Mouse (Mus musculus): Measurements from ENCODE around the gene 4930442H23Rik. TPM values are rescaled to one million over a fixed set of nuclear protein-coding genes. Genes with fewer than 3 reads are reported as not detected.
A peak's percentile ranks its signal among the peaks of the same experiment; 100 is the strongest.

Gene 4930442H23Rik
- polyA plus RNA-seq, 1 experiment from 2014 or later = not detected

- Histone ChIP-seq H3K36me3 (ENCODE audit: insufficient read depth, low read length) (no peaks in the 10 kb centered on the region), H3K4me3 (replicated peaks; ENCODE audit: low read depth, low read length) (no peak overlapping the region), H3K27me3 (ENCODE audit: insufficient read depth, low read length) (0 out of 2 replicates have a peak, but pooled peaks cover 6% of the 10 kb centered on the region), H3K4me1 (replicated peaks; ENCODE audit: insufficient read depth, low read length) (no peaks in the 10 kb centered on the region), H3K27ac (no peak overlapping the region), H3K4me2 (ENCODE audit: low read length) (no peak overlapping the region), H3K9me3 (replicated peaks; ENCODE audit: low read length) (no peaks in the 10 kb centered on the region), H3K9ac (ENCODE audit: low read depth, low read length) (no peak overlapping the region)
- 84% methylated on average over 13 of the region's 13 CpGs for WGBS
- ATAC-seq (replicated peaks; ENCODE audit: low FRiP score, low read depth) = no peak
- no peak for TF ChIP-seq CTCF (IDR thresholded peaks at IDR 0.05; ENCODE audit: low read depth)
- DNase-seq (ENCODE audit: low spot score) = no peak
Measured at GRCm38 (mm10) chr10:81200141-81200540, 16.5 kb upstream of the 4930442H23Rik start.

- Histone ChIP-seq H3K36me3 (ENCODE audit: insufficient read depth, low read length) (no peaks in the 10 kb centered on the region), H3K27ac (no peak overlapping the region), H3K9me3 (replicated peaks; ENCODE audit: low read length) (no peaks in the 10 kb centered on the region), H3K4me1 (replicated peaks; ENCODE audit: insufficient read depth, low read length) (no peaks in the 10 kb centered on the region), H3K27me3 (ENCODE audit: insufficient read depth, low read length) (0 out of 2 replicates have a peak, but pooled peaks cover 18% of the 10 kb centered on the region), H3K9ac (ENCODE audit: low read depth, low read length) (no peak overlapping the region), H3K4me3 (replicated peaks; ENCODE audit: low read depth, low read length) (no peak overlapping the region), H3K4me2 (ENCODE audit: low read length) (no peak overlapping the region)
- no peak for TF ChIP-seq CTCF (IDR thresholded peaks at IDR 0.05; ENCODE audit: low read depth)
- 87% methylated on average over 6 of the region's 6 CpGs for WGBS
- ATAC-seq (replicated peaks; ENCODE audit: low FRiP score, low read depth) = no peak
- DNase-seq (ENCODE audit: low spot score) = no peak
Measured at GRCm38 (mm10) chr10:81198990-81199389, 15.3 kb upstream of the 4930442H23Rik start.

- no peak overlapping the region for H3K27ac ChIP-seq
- DNase-seq (ENCODE audit: low spot score) (peak; percentile 84), ATAC-seq (replicated peaks; ENCODE audit: low FRiP score, low read depth) (no peak)
- H3K27me3 ChIP-seq (ENCODE audit: insufficient read depth, low read length) = 0 out of 2 replicates have a peak, but pooled peaks cover 21% of the 10 kb centered on the region
- H3K4me2 ChIP-seq (ENCODE audit: low read length) = no peak overlapping the region
- no peaks in the 10 kb centered on the region for H3K4me1 ChIP-seq (replicated peaks; ENCODE audit: insufficient read depth, low read length)
- no peak overlapping the region for H3K4me3 ChIP-seq (replicated peaks; ENCODE audit: low read depth, low read length)
- peak; percentile 88 for TF ChIP-seq CTCF (IDR thresholded peaks at IDR 0.05; ENCODE audit: low read depth)
- no peak overlapping the region for H3K9ac ChIP-seq (ENCODE audit: low read depth, low read length)
- H3K36me3 ChIP-seq (ENCODE audit: insufficient read depth, low read length) = no peaks in the 10 kb centered on the region
- H3K9me3 ChIP-seq (replicated peaks; ENCODE audit: low read length) = no peaks in the 10 kb centered on the region
- under 1% methylated on average over 9 of the region's 9 CpGs for WGBS
Measured at GRCm38 (mm10) chr10:81198230-81198629, 14.6 kb upstream of the 4930442H23Rik start.

GRCm38 (mm10) chr10:81197305-81197704, 13.7 kb upstream of the 4930442H23Rik start:
- Histone ChIP-seq H3K4me2 (ENCODE audit: low read length) (no peak overlapping the region), H3K27ac (no peak overlapping the region), H3K4me3 (replicated peaks; ENCODE audit: low read depth, low read length) (no peak overlapping the region), H3K36me3 (ENCODE audit: insufficient read depth, low read length) (no peaks in the 10 kb centered on the region), H3K27me3 (ENCODE audit: insufficient read depth, low read length) (0 out of 2 replicates have a peak, but pooled peaks cover 21% of the 10 kb centered on the region), H3K9ac (ENCODE audit: low read depth, low read length) (no peak overlapping the region), H3K4me1 (replicated peaks; ENCODE audit: insufficient read depth, low read length) (peaks cover 8% of the 10 kb centered on the region; the same call in 1 of the 2 replicates), H3K9me3 (replicated peaks; ENCODE audit: low read length) (no peaks in the 10 kb centered on the region)
- ATAC-seq (replicated peaks; ENCODE audit: low FRiP score, low read depth) (no peak), DNase-seq (ENCODE audit: low spot score) (no peak)
- WGBS = 50% methylated on average over 6 of the region's 6 CpGs
- no peak for TF ChIP-seq CTCF (IDR thresholded peaks at IDR 0.05; ENCODE audit: low read depth)

- H3K36me3 ChIP-seq (ENCODE audit: insufficient read depth, low read length) = no peaks in the 10 kb centered on the region
- DNase-seq (ENCODE audit: low spot score) = no peak
- 0 out of 2 replicates have a peak, but pooled peaks cover 21% of the 10 kb centered on the region for H3K27me3 ChIP-seq (ENCODE audit: insufficient read depth, low read length)
Measured at GRCm38 (mm10) chr10:81196470-81197065, 12.9 kb upstream of the 4930442H23Rik start.

GRCm38 (mm10) chr10:81195300-81195699, 11.7 kb upstream of the 4930442H23Rik start:
- DNase-seq (ENCODE audit: low spot score) (no peak), ATAC-seq (replicated peaks; ENCODE audit: low FRiP score, low read depth) (no peak)
- TF ChIP-seq CTCF (IDR thresholded peaks at IDR 0.05; ENCODE audit: low read depth) = no peak
- WGBS = 60% methylated on average over 4 of the region's 4 CpGs
- Histone ChIP-seq H3K36me3 (ENCODE audit: insufficient read depth, low read length) (0 out of 2 replicates have a peak, but pooled peaks cover 2% of the 10 kb centered on the region), H3K9me3 (replicated peaks; ENCODE audit: low read length) (no peaks in the 10 kb centered on the region), H3K4me3 (replicated peaks; ENCODE audit: low read depth, low read length) (no peak overlapping the region), H3K9ac (ENCODE audit: low read depth, low read length) (no peak overlapping the region), H3K27ac (no peak overlapping the region), H3K4me2 (ENCODE audit: low read length) (no peak overlapping the region), H3K4me1 (replicated peaks; ENCODE audit: insufficient read depth, low read length) (peaks cover 8% of the 10 kb centered on the region; the same call in 1 of the 2 replicates), H3K27me3 (ENCODE audit: insufficient read depth, low read length) (0 out of 2 replicates have a peak, but pooled peaks cover 21% of the 10 kb centered on the region)

More at GRCm38 (mm10) chr10:81196470-81197065, 12.9 kb upstream of the 4930442H23Rik start:
- Histone ChIP-seq H3K4me2 (ENCODE audit: low read length) (no peak overlapping the region), H3K27ac (no peak overlapping the region), H3K9me3 (replicated peaks; ENCODE audit: low read length) (no peaks in the 10 kb centered on the region), H3K4me3 (replicated peaks; ENCODE audit: low read depth, low read length) (no peak overlapping the region), H3K9ac (ENCODE audit: low read depth, low read length) (no peak overlapping the region), H3K4me1 (replicated peaks; ENCODE audit: insufficient read depth, low read length) (peaks cover 8% of the 10 kb centered on the region; the same call in 1 of the 2 replicates)
- no peak for ATAC-seq (replicated peaks; ENCODE audit: low FRiP score, low read depth)
- no peak for TF ChIP-seq CTCF (IDR thresholded peaks at IDR 0.05; ENCODE audit: low read depth)
- WGBS = 59% methylated on average over 11 of the region's 11 CpGs
